Mouse (Mus musculus) erythroblast, embryonic 14.5 days (primary cell): ENCODE results near the gene Mras. TPM values are rescaled to one million over a fixed set of nuclear protein-coding genes. Genes with fewer than 3 reads are reported as not detected.

Source experiments
- H3K27me3 ChIP-seq: 2 replicates; pipeline ENCODE4 v1.6.1; 2012; ENCODE audit warnings: inconsistent platforms; ENCODE audit not compliant: control insufficient read depth
- H3K36me3 ChIP-seq: 2 replicates; pipeline ENCODE4 v1.6.1; 2012; ENCODE audit warnings: mild to moderate bottlenecking, inconsistent platforms; ENCODE audit not compliant: control insufficient read depth
- H3K4me1 ChIP-seq: 2 replicates; pipeline ENCODE4 v1.6.1; 2012; ENCODE audit warnings: inconsistent platforms; ENCODE audit not compliant: control insufficient read depth
- H3K4me3 ChIP-seq: replicated peaks from 2 replicates; pipeline ENCODE3; 2012; ENCODE audit warnings: moderate library complexity, mild to moderate bottlenecking, inconsistent platforms
- H3K9me3 ChIP-seq: 2 replicates; pipeline ENCODE4 v1.6.1; 2012; ENCODE audit warnings: low read length, inconsistent platforms, mixed read lengths; ENCODE audit not compliant: control insufficient read depth
- GATA1 ChIP-seq: IDR thresholded peaks from 2 replicates; pipeline ENCODE4 v1.6.1; 2012; ENCODE audit warnings: low read length, inconsistent platforms, mixed read lengths
- TAL1 ChIP-seq: IDR thresholded peaks from 3 replicates; pipeline ENCODE4 v1.6.1; 2012; ENCODE audit warnings: low read length, inconsistent platforms, mixed read lengths
- polyA plus RNA-seq: library from polyadenylated mRNA; stranded (reverse); fragments of >175 nt; gene quantifications from 2 replicates; pipeline ENCODE4 v1.2.3, GENCODE M21; 2012

The Mras gene
- polyA plus RNA-seq, 1 experiment = not detected

GRCm38 (mm10) chr9:99468572-99468971 is 31.4 kb upstream of the Mras start:
- no peak for TF ChIP-seq TAL1
- TF ChIP-seq GATA1 = no peak
- Histone ChIP-seq H3K36me3 (no peaks in the 10 kb centered on the region), H3K27me3 (no peaks in the 10 kb centered on the region), H3K9me3 (no peaks in the 10 kb centered on the region), H3K4me1 (peaks cover 15% of the 10 kb centered on the region), H3K4me3 (no peak overlapping the region)

DNA sequence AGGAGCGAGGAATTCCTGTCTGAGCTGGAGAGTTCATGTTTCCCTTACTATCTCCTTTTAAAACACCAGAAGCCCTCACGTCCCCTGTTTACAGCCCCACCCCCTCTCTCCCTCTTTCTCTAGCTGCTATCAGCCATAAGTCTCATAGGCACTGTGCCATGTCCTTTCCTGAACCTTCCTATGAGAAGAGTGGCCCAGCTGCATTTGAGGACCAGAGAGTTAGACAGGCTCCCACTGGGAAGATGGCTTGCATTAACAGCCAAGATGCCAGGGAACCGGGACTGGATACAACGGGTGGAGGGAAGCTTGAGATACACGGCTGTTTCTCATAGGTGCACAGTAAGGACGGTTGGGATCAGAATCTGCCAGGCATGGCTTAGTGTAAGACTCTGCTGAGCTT is 27.7 kb upstream of the Mras start:
- H3K9me3 ChIP-seq = no peaks in the 10 kb centered on the region
- H3K27me3 ChIP-seq = no peaks in the 10 kb centered on the region
- no peak overlapping the region for H3K4me3 ChIP-seq
- H3K36me3 ChIP-seq = no peaks in the 10 kb centered on the region
- H3K4me1 ChIP-seq = peaks cover 2% of the 10 kb centered on the region
- TF ChIP-seq GATA1 (no peak), TAL1 (no peak)

GRCm38 (mm10) chr9:99459730-99460129 is 22.5 kb upstream of the Mras start:
- no peak overlapping the region for H3K4me3 ChIP-seq
- no peaks in the 10 kb centered on the region for H3K36me3 ChIP-seq
- no peaks in the 10 kb centered on the region for H3K9me3 ChIP-seq
- TF ChIP-seq TAL1 = no peak
- TF ChIP-seq GATA1 = no peak
- no peaks in the 10 kb centered on the region; the same call in 1 of the 2 replicates for H3K27me3 ChIP-seq
- no peaks in the 10 kb centered on the region for H3K4me1 ChIP-seq

DNA sequence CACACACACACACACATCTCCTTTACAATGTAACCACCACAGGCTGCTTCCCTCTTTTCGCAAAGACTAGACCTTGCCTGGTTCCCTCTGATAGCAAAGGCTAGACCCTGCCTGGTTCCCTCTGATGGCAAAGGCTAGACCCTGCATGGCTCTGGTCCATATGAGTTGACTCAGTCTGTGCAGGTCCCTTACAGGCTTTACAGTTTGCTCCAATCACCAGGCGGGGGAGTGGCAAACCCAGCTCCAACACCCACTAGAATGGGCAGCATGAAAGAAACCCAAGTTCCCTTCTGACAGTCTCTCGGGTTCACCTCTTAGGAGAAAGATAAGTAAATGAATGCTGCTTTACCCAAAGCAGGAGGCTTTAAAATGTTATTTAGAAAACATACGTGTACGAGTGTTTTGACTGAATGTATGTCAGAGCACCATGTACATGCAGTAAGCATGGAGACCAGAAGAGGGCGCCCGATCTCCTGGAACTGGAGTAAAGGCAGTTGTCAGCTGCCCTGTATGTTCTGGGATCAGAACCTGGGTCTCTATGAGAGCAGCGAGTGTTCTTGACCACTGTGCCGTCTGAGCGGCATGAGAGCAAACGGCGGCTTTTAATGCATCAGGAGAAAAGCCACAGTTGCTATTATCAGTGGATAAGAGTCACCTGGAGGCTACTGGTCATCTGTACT is 21.5 kb upstream of the Mras start:
- no peaks in the 10 kb centered on the region for H3K36me3 ChIP-seq
- no peaks in the 10 kb centered on the region; the same call in 1 of the 2 replicates for H3K27me3 ChIP-seq
- H3K4me3 ChIP-seq = no peak overlapping the region
- no peaks in the 10 kb centered on the region for H3K4me1 ChIP-seq
- no peaks in the 10 kb centered on the region for H3K9me3 ChIP-seq
- no peak for TF ChIP-seq TAL1
- TF ChIP-seq GATA1 = no peak

- H3K36me3 ChIP-seq = no peaks in the 10 kb centered on the region
- H3K4me1 ChIP-seq = no peaks in the 10 kb centered on the region
- H3K4me3 ChIP-seq = no peak overlapping the region
- H3K27me3 ChIP-seq = peaks cover 25% of the 10 kb centered on the region
- no peaks in the 10 kb centered on the region for H3K9me3 ChIP-seq
- no peak for TF ChIP-seq TAL1
- TF ChIP-seq GATA1 = no peak
Observed at GRCm38 (mm10) chr9:99454211-99454610, 17.0 kb upstream of the Mras start.

DNA sequence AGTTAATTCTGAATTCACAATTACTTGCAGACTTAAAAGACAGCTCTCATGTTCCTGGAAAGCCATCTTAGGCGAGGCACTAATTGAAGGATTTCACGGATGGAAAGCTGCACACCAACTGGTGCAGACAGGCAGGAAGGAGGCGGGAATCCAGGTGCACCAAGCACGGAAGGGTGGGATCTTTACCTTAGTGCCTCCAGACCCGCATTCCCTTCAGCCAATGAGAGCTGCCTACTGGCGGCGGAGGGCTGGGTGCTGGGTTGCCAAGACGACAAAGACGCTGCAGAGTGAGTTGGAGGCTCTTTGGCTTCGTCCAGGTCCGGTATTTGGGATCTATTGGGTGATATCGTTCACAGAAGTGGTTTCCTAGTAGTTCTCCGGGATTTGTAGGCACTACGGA is 14.0 kb upstream of the Mras start, which contains the start of gene Nme9:
Gene Nme9 (plus strand): TSS at position 315 of the 400 bp plus-strand sequence.
- Histone ChIP-seq H3K4me3 (no peak within 1 kb of the TSS), H3K36me3 (no peaks in the 10 kb centered on the region), H3K4me1 (no peaks in the 10 kb centered on the region), H3K9me3 (no peaks in the 10 kb centered on the region), H3K27me3 (peaks cover 25% of the 10 kb centered on the region)
- TF ChIP-seq TAL1 = no peak
- TF ChIP-seq GATA1 = no peak

DNA sequence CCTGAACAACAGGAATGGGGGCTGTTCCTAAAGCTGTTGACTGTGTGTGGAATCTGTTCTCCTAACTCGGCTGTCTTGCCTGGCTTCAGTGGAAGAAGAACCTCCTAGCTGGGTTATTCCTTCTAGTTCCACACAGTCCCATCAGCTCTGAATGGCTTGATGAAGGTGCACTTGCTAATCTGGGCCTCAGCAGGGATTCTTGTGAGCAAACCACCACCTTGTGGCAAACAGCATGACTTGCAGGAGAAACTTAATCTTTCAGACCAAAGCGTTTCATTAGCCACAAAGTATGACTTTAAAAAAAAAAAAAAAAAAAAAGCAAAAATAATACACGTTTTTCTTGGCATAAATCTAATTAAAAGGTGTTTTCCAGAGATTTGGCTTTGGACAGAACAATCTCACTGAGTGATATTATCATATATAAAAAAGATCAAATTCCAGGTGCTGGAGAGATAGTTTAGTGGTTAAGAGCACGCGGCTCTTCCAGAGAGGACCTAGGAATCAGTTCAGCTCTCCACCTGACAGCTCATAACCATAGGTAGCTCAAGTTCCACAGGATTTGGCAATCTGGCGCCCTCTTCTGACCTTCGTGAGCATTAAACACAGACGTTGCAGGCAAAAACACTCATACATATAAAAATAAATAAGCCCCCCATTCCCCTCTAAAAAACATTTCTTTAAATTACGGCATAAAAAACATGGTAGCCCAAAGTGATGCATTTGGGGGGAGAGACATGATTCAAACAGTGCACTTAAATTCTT is 12.9 kb upstream of the Mras start:
- Histone ChIP-seq H3K4me3 (no peak overlapping the region), H3K4me1 (no peaks in the 10 kb centered on the region), H3K27me3 (peaks cover 25% of the 10 kb centered on the region), H3K9me3 (no peaks in the 10 kb centered on the region), H3K36me3 (no peaks in the 10 kb centered on the region)
- TF ChIP-seq GATA1 (no peak), TAL1 (no peak)

GRCm38 (mm10) chr9:99447323-99447722 is 10.1 kb upstream of the Mras start:
- H3K9me3 ChIP-seq = no peaks in the 10 kb centered on the region
- no peak for TF ChIP-seq GATA1
- TF ChIP-seq TAL1 = no peak

DNA sequence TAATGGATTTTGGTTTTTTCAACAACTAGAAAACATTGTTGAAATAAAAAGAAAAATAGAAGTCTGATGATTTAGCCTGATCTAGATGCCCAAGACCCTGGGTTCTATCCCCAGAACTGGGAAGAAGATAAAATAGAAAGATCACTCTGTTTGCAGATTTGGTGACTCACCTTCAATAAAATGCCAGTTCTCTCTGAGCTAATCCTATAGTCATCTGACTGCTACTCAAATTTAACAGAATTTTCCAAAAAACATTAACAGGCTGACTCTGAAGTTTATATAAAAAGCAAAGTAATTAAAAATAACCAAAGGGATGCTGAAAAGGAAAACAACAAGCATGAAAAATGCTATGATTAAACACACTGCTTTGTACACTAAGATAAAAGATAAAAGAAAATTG is 9.1 kb upstream of the Mras start:
- Histone ChIP-seq H3K9me3 (peaks cover 7% of the 10 kb centered on the region), H3K4me1 (no peaks in the 10 kb centered on the region), H3K36me3 (no peaks in the 10 kb centered on the region), H3K27me3 (peaks cover 13% of the 10 kb centered on the region), H3K4me3 (no peak overlapping the region)
- TF ChIP-seq GATA1 (no peak), TAL1 (no peak)

More at GRCm38 (mm10) chr9:99447323-99447722, 10.1 kb upstream of the Mras start:
- Histone ChIP-seq H3K4me1 (no peaks in the 10 kb centered on the region), H3K27me3 (peaks cover 17% of the 10 kb centered on the region), H3K4me3 (no peak overlapping the region), H3K36me3 (no peaks in the 10 kb centered on the region)
